Mouse (Mus musculus) C2C12 (cell line): ENCODE results near the gene Sept1. TPM values are rescaled to one million over a fixed set of nuclear protein-coding genes. Genes with fewer than 3 reads are reported as not detected.

ENCODE experiments used
- H3K27me3 ChIP-seq: one replicate; pipeline ENCODE4 v1.6.1; 2011; ENCODE audit not compliant: control insufficient read depth, insufficient read depth, insufficient read length
- H3K36me3 ChIP-seq: one replicate; pipeline ENCODE4 v1.6.1; 2011; ENCODE audit not compliant: control insufficient read depth, insufficient read depth
- H3K4me3 ChIP-seq: one replicate; pipeline ENCODE4 v1.5.1; 2011; ENCODE audit warnings: mild to moderate bottlenecking, control low read depth; ENCODE audit not compliant: poor library complexity, insufficient read depth, severe bottlenecking
- H3K79me2 ChIP-seq: one replicate; pipeline ENCODE4 v1.6.1; 2011; ENCODE audit not compliant: control insufficient read depth, insufficient read depth
- H3K79me3 ChIP-seq: one replicate; pipeline ENCODE4 v1.6.1; 2011; ENCODE audit warnings: low read depth, control low read depth
- H3ac ChIP-seq: one replicate; pipeline ENCODE3; 2011; ENCODE audit warnings: low read depth; ENCODE audit not compliant: control insufficient read depth, insufficient read length
- CEBPB ChIP-seq: IDR thresholded peaks from one replicate; pipeline ENCODE4 v1.6.1; 2011; ENCODE audit warnings: low read depth, mild to moderate bottlenecking, control low read depth, moderate library complexity
- CTCF ChIP-seq: IDR thresholded peaks from one replicate; pipeline ENCODE4 v1.5.1; 2011; ENCODE audit not compliant: control insufficient read depth, insufficient read depth, insufficient read length
- FOSL1 ChIP-seq: IDR thresholded peaks from one replicate; pipeline ENCODE4 v1.8.0; 2011; ENCODE audit warnings: mild to moderate bottlenecking, low read length; ENCODE audit not compliant: poor library complexity, insufficient read depth, severe bottlenecking
- MAX ChIP-seq: IDR thresholded peaks from one replicate; pipeline ENCODE4 v1.6.1; 2011; ENCODE audit warnings: mild to moderate bottlenecking, control low read depth
- MYOD1 ChIP-seq: IDR thresholded peaks from one replicate; pipeline ENCODE4 v1.6.1; 2011; ENCODE audit warnings: low read depth; ENCODE audit not compliant: control insufficient read depth, insufficient read length
- MYOG ChIP-seq: IDR thresholded peaks from one replicate; pipeline ENCODE4 v1.6.1; 2011; ENCODE audit not compliant: control insufficient read depth, insufficient read length; ENCODE audit errors: extremely low read depth
- USF1 ChIP-seq: IDR thresholded peaks from one replicate; pipeline ENCODE4 v1.6.1; 2011; ENCODE audit warnings: low read depth, mild to moderate bottlenecking, control low read depth, moderate library complexity
- polyA plus RNA-seq: library from polyadenylated mRNA; unstranded; fragments of >200 nt; fragmentation: generic; extraction: Trizol; gene quantifications from one replicate; pipeline ENCODE4 v1.2.1, GENCODE M21; 2012; ENCODE audit warnings: missing spikeins

Gene Sept1
- polyA plus RNA-seq, 1 experiment, result 1.7 TPM

GRCm38 (mm10) chr7:127233368-127233749, 429 bp upstream of the Sept1 start:
- H3K36me3 ChIP-seq, result peaks cover 42% of the 10 kb centered on the region
- peaks cover 43% of the 10 kb centered on the region for H3K79me3 ChIP-seq
- peak overlapping the region; percentile 80 for H3K4me3 ChIP-seq
- H3K79me2 ChIP-seq, result peaks cover 64% of the 10 kb centered on the region
- peak overlapping the region; percentile 76 for H3ac ChIP-seq
- TF ChIP-seq USF1 (no peak), MAX (no peak), CEBPB (no peak), MYOD1 (no peak), FOSL1 (no peak), CTCF (no peak), MYOG (no peak)
- H3K27me3 ChIP-seq, result no peaks in the 10 kb centered on the region

DNA sequence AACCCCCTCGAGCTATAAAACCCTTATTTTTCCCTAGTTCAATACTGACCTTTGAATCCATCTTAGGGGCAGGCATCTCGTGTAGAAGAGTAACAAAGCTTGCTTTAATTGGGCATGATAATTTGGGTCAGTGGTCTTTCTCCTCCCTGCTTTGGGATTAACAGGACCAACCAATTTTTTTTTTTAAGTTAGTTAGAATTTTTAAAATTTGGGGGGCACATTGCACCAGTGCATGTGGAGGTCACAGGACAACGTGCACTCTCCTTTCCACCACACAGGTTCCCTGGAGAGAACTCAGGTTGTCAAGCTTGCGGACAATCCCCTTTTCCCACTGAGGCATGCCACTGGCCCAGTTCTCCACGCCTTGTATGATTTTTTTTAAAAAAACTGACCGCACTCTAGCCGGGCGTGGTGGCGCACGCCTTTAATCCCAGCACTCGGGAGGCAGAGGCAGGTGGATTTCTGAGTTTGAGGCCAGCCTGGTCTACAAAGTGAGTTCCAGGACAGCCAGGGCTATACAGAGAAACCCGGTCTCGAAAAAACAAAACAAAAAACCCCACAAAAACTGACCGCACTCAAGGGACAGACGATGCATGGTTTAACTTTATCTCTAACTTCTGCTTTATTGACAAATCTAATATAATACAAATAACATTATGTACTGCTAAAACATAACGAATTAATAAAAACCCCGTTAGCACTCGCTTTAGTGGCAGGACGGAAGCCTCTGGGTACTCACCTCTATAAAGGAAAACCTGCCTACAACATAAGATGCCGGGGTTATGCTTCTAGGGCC, 906 bp downstream of the Sept1 start:
- no peaks in the 10 kb centered on the region for H3K27me3 ChIP-seq
- peaks cover 43% of the 10 kb centered on the region for H3K79me3 ChIP-seq
- H3K4me3 ChIP-seq, result peak overlapping the region; percentile 80
- H3ac ChIP-seq, result peak overlapping the region; percentile 76
- TF ChIP-seq MAX (no peak), FOSL1 (no peak), CEBPB (no peak), USF1 (no peak), CTCF (no peak), MYOG (no peak), MYOD1 (no peak)
- H3K79me2 ChIP-seq, result peaks cover 64% of the 10 kb centered on the region
- H3K36me3 ChIP-seq, result peaks cover 35% of the 10 kb centered on the region

- Histone ChIP-seq H3K36me3 (peaks cover 28% of the 10 kb centered on the region), H3ac (no peak overlapping the region), H3K27me3 (no peaks in the 10 kb centered on the region), H3K4me3 (peak overlapping the region; percentile 80), H3K79me2 (peaks cover 57% of the 10 kb centered on the region), H3K79me3 (peaks cover 41% of the 10 kb centered on the region)
- TF ChIP-seq CEBPB, result no peak
- TF ChIP-seq MYOG, result no peak
- no peak for TF ChIP-seq MAX
- TF ChIP-seq USF1, result no peak
- no peak for TF ChIP-seq FOSL1
- no peak for TF ChIP-seq CTCF
- TF ChIP-seq MYOD1, result no peak
Observed at GRCm38 (mm10) chr7:127231376-127231775, 1.6 kb downstream of the Sept1 start.

DNA sequence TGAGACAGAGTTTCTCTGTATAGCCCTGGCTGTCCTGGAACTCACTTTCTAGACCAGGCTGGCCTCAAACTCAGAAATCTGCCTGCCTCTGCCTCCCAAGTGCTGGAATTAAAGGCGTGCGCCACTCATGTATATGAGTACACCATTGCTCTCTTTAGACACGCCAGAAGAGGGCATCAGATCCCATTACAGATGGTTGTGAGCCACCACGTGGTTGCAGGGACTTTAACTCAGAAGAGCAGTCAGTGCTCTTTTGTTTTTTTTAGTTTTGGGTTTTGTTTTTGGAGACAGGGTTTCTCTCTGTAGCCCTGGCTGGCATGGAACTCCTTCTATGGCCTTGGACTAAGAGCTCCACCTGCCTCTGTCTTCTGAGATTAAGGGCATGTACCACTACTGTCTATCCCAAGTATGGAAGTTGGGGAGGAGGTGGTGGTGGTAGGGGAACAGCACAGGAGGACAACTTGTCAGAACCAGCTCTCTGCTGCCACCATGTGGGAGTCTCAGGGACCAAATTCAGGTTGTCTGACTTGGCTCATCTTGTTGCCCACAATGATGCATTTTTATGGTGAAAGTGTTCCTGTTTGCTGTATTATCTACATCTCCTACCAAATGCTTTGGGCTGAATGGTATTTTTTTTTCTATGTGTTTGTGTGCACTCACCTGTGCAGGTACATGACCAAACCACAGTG, 4.2 kb downstream of the Sept1 start:
- Histone ChIP-seq H3K27me3 (no peaks in the 10 kb centered on the region), H3K36me3 (peaks cover 10% of the 10 kb centered on the region), H3K79me3 (peaks cover 29% of the 10 kb centered on the region), H3K4me3 (no peak overlapping the region), H3ac (no peak overlapping the region), H3K79me2 (peaks cover 35% of the 10 kb centered on the region)
- TF ChIP-seq CEBPB (no peak), USF1 (peak; percentile 38), CTCF (peak; percentile 71), MAX (peak; percentile 18)

GRCm38 (mm10) chr7:127225147-127225995, 7.6 kb downstream of the Sept1 start:
- Histone ChIP-seq H3K4me3 (no peak overlapping the region), H3K36me3 (peaks cover under 1% of the 10 kb centered on the region), H3K79me2 (peaks cover 3% of the 10 kb centered on the region), H3ac (no peak overlapping the region), H3K27me3 (no peaks in the 10 kb centered on the region), H3K79me3 (peaks cover under 1% of the 10 kb centered on the region)
- TF ChIP-seq CEBPB (no peak), MYOD1 (no peak), MAX (no peak), FOSL1 (no peak)
